Mouse (Mus musculus): ENCODE measurements around the gene Ctdspl. TPM values are rescaled to one million over a fixed set of nuclear protein-coding genes. Genes with fewer than 3 reads are reported as not detected.

The Ctdspl gene
- polyA plus RNA-seq, 1 experiment from 2014 or later, result 21.3 TPM

- no peak overlapping the region for H3K9ac ChIP-seq (ENCODE audit: low read length)
- H3K4me2 ChIP-seq (ENCODE audit: low read length), result no peak overlapping the region
- H3K4me3 ChIP-seq (ENCODE audit: low read depth, low read length), result no peak overlapping the region
- no peak for ATAC-seq (replicated peaks; ENCODE audit: low FRiP score, low TSS enrichment, low read depth)
- no peaks in the 10 kb centered on the region for H3K27me3 ChIP-seq (replicated peaks; ENCODE audit: control insufficient read depth, insufficient read depth, low read length)
- 76% methylated on average over 7 of the region's 7 CpGs for WGBS
- no peaks in the 10 kb centered on the region; the same call in 1 of the 2 replicates for H3K36me3 ChIP-seq (ENCODE audit: control insufficient read depth, insufficient read depth, low read length)
- no peaks in the 10 kb centered on the region for H3K9me3 ChIP-seq (ENCODE audit: control insufficient read depth, low read length)
- peaks cover 17% of the 10 kb centered on the region for H3K4me1 ChIP-seq (replicated peaks; ENCODE audit: control insufficient read depth, insufficient read depth, low read length)
- H3K27ac ChIP-seq (ENCODE audit: low read depth), result no peak overlapping the region
- DNase-seq (ENCODE audit: low spot score), result no peak
These were observed 64.2 kb downstream of the Ctdspl start for GRCm38 (mm10) chr9:118990490-118990889.

- no peak for ATAC-seq (replicated peaks; ENCODE audit: low FRiP score, low TSS enrichment, low read depth)
- Histone ChIP-seq H3K4me2 (ENCODE audit: low read length) (no peak overlapping the region), H3K36me3 (ENCODE audit: control insufficient read depth, insufficient read depth, low read length) (no peaks in the 10 kb centered on the region; the same call in 1 of the 2 replicates), H3K9ac (ENCODE audit: low read length) (no peak overlapping the region), H3K9me3 (ENCODE audit: control insufficient read depth, low read length) (no peaks in the 10 kb centered on the region), H3K27me3 (replicated peaks; ENCODE audit: control insufficient read depth, insufficient read depth, low read length) (no peaks in the 10 kb centered on the region), H3K27ac (ENCODE audit: low read depth) (no peak overlapping the region), H3K4me3 (ENCODE audit: low read depth, low read length) (no peak overlapping the region), H3K4me1 (replicated peaks; ENCODE audit: control insufficient read depth, insufficient read depth, low read length) (peaks cover 8% of the 10 kb centered on the region)
- WGBS, result 87% methylated on average over 21 of the region's 21 CpGs
- DNase-seq (ENCODE audit: low spot score), result no peak
These were observed 65.7 kb downstream of the Ctdspl start for GRCm38 (mm10) chr9:118991750-118992585.

- Histone ChIP-seq H3K4me3 (ENCODE audit: low read depth, low read length) (no peak overlapping the region), H3K4me1 (replicated peaks; ENCODE audit: control insufficient read depth, insufficient read depth, low read length) (peaks cover 8% of the 10 kb centered on the region), H3K27ac (ENCODE audit: low read depth) (no peak overlapping the region), H3K9ac (ENCODE audit: low read length) (no peak overlapping the region), H3K36me3 (ENCODE audit: control insufficient read depth, insufficient read depth, low read length) (no peaks in the 10 kb centered on the region; the same call in 1 of the 2 replicates), H3K27me3 (replicated peaks; ENCODE audit: control insufficient read depth, insufficient read depth, low read length) (no peaks in the 10 kb centered on the region), H3K4me2 (ENCODE audit: low read length) (no peak overlapping the region), H3K9me3 (ENCODE audit: control insufficient read depth, low read length) (no peaks in the 10 kb centered on the region)
- ATAC-seq (replicated peaks; ENCODE audit: low FRiP score, low TSS enrichment, low read depth) (no peak), DNase-seq (ENCODE audit: low spot score) (no peak)
- 91% methylated on average over 5 of the region's 5 CpGs for WGBS
These were observed 66.3 kb downstream of the Ctdspl start for GRCm38 (mm10) chr9:118992586-118992955.

GRCm38 (mm10) chr9:118994524-118995227 lies 68.4 kb downstream of the Ctdspl start:
- 71% methylated on average over 12 of the region's 12 CpGs for WGBS
- Histone ChIP-seq H3K27me3 (replicated peaks; ENCODE audit: control insufficient read depth, insufficient read depth, low read length) (no peaks in the 10 kb centered on the region), H3K9ac (ENCODE audit: low read length) (no peak overlapping the region), H3K4me1 (replicated peaks; ENCODE audit: control insufficient read depth, insufficient read depth, low read length) (peaks cover 8% of the 10 kb centered on the region), H3K4me2 (ENCODE audit: low read length) (no peak overlapping the region), H3K27ac (ENCODE audit: low read depth) (no peak overlapping the region), H3K36me3 (ENCODE audit: control insufficient read depth, insufficient read depth, low read length) (no peaks in the 10 kb centered on the region), H3K9me3 (ENCODE audit: control insufficient read depth, low read length) (no peaks in the 10 kb centered on the region), H3K4me3 (ENCODE audit: low read depth, low read length) (no peak overlapping the region)
- no peak for ATAC-seq (replicated peaks; ENCODE audit: low FRiP score, low TSS enrichment, low read depth)
- no peak for DNase-seq (ENCODE audit: low spot score)

GRCm38 (mm10) chr9:118995539-118995938 lies 69.3 kb downstream of the Ctdspl start:
- peak; percentile 56; the same call in 1 of the 2 replicates for ATAC-seq (replicated peaks; ENCODE audit: low FRiP score, low TSS enrichment, low read depth)
- H3K4me3 ChIP-seq (ENCODE audit: low read depth, low read length), result no peak overlapping the region
- no peak overlapping the region for H3K4me2 ChIP-seq (ENCODE audit: low read length)
- no peaks in the 10 kb centered on the region for H3K36me3 ChIP-seq (ENCODE audit: control insufficient read depth, insufficient read depth, low read length)
- WGBS, result 75% methylated on average over 6 of the region's 6 CpGs
- peaks cover 7% of the 10 kb centered on the region for H3K4me1 ChIP-seq (replicated peaks; ENCODE audit: control insufficient read depth, insufficient read depth, low read length)
- H3K9me3 ChIP-seq (ENCODE audit: control insufficient read depth, low read length), result no peaks in the 10 kb centered on the region
- no peak for DNase-seq (ENCODE audit: low spot score)
- no peak overlapping the region for H3K9ac ChIP-seq (ENCODE audit: low read length)
- no peak overlapping the region for H3K27ac ChIP-seq (ENCODE audit: low read depth)
- no peaks in the 10 kb centered on the region for H3K27me3 ChIP-seq (replicated peaks; ENCODE audit: control insufficient read depth, insufficient read depth, low read length)

GRCm38 (mm10) chr9:118997241-118997640 lies 71.0 kb downstream of the Ctdspl start:
- H3K9me3 ChIP-seq (ENCODE audit: control insufficient read depth, low read length), result no peaks in the 10 kb centered on the region
- H3K27ac ChIP-seq (ENCODE audit: low read depth), result no peak overlapping the region
- no peak overlapping the region for H3K9ac ChIP-seq (ENCODE audit: low read length)
- DNase-seq (ENCODE audit: low spot score), result no peak
- 97% methylated on average over 6 of the region's 6 CpGs for WGBS
- H3K4me3 ChIP-seq (ENCODE audit: low read depth, low read length), result no peak overlapping the region
- H3K36me3 ChIP-seq (ENCODE audit: control insufficient read depth, insufficient read depth, low read length), result no peaks in the 10 kb centered on the region
- H3K4me1 ChIP-seq (replicated peaks; ENCODE audit: control insufficient read depth, insufficient read depth, low read length), result peaks cover 12% of the 10 kb centered on the region
- no peak for ATAC-seq (replicated peaks; ENCODE audit: low FRiP score, low TSS enrichment, low read depth)
- H3K4me2 ChIP-seq (ENCODE audit: low read length), result no peak overlapping the region
- H3K27me3 ChIP-seq (replicated peaks; ENCODE audit: control insufficient read depth, insufficient read depth, low read length), result no peaks in the 10 kb centered on the region

GRCm38 (mm10) chr9:119000196-119000595 lies 73.9 kb downstream of the Ctdspl start:
- Histone ChIP-seq H3K9me3 (ENCODE audit: control insufficient read depth, low read length) (no peaks in the 10 kb centered on the region), H3K27ac (ENCODE audit: low read depth) (no peak overlapping the region), H3K36me3 (ENCODE audit: control insufficient read depth, insufficient read depth, low read length) (no peaks in the 10 kb centered on the region), H3K27me3 (replicated peaks; ENCODE audit: control insufficient read depth, insufficient read depth, low read length) (no peaks in the 10 kb centered on the region), H3K4me2 (ENCODE audit: low read length) (no peak overlapping the region), H3K4me3 (ENCODE audit: low read depth, low read length) (no peak overlapping the region), H3K4me1 (replicated peaks; ENCODE audit: control insufficient read depth, insufficient read depth, low read length) (peaks cover 16% of the 10 kb centered on the region), H3K9ac (ENCODE audit: low read length) (no peak overlapping the region)
- DNase-seq (ENCODE audit: low spot score) (no peak), ATAC-seq (replicated peaks; ENCODE audit: low FRiP score, low TSS enrichment, low read depth) (no peak)
- WGBS, result 34% methylated on average over 6 of the region's 6 CpGs

- no peak overlapping the region for H3K9ac ChIP-seq (ENCODE audit: low read length)
- 34% methylated on average over 17 of the region's 17 CpGs for WGBS
These were observed 76.0 kb downstream of the Ctdspl start for GRCm38 (mm10) chr9:119002267-119002666.

More at GRCm38 (mm10) chr9:119002267-119002666, 76.0 kb downstream of the Ctdspl start:
- Histone ChIP-seq H3K4me1 (replicated peaks; ENCODE audit: control insufficient read depth, insufficient read depth, low read length) (peaks cover 16% of the 10 kb centered on the region), H3K9me3 (ENCODE audit: control insufficient read depth, low read length) (no peaks in the 10 kb centered on the region), H3K36me3 (ENCODE audit: control insufficient read depth, insufficient read depth, low read length) (no peaks in the 10 kb centered on the region), H3K27ac (ENCODE audit: low read depth) (peak overlapping the region; percentile 33; the same call in 1 of the 2 replicates), H3K4me3 (ENCODE audit: low read depth, low read length) (no peak overlapping the region), H3K27me3 (replicated peaks; ENCODE audit: control insufficient read depth, insufficient read depth, low read length) (no peaks in the 10 kb centered on the region), H3K4me2 (ENCODE audit: low read length) (peak overlapping the region; percentile 21)
- DNase-seq (ENCODE audit: low spot score) (no peak), ATAC-seq (replicated peaks; ENCODE audit: low FRiP score, low TSS enrichment, low read depth) (0 out of 2 replicates have a peak, but pooled peaks have one; percentile 45)
